Mouse (Mus musculus) lung, postnatal 0 days (tissue): ENCODE data around the gene Pitx3.

Experiments
- CTCF ChIP-seq: IDR thresholded peaks from 2 replicates; pipeline ENCODE4 v1.5.1; 2016; ENCODE audit warnings: antibody characterized with exemption, mild to moderate bottlenecking
- EP300 ChIP-seq: IDR thresholded peaks from 2 replicates; pipeline ENCODE4 v1.6.1; 2016; ENCODE audit warnings: antibody characterized with exemption, mild to moderate bottlenecking, control low read depth

GRCm38 (mm10) chr19:46131283-46131682 lies 16.8 kb downstream of the Pitx3 start:
- no peak for TF ChIP-seq CTCF
- TF ChIP-seq EP300, result no peak
